Mouse (Mus musculus) forebrain, embryonic 16.5 days (tissue): ENCODE measurements around the gene Babam2. TPM values are rescaled to one million over a fixed set of nuclear protein-coding genes. Genes with fewer than 3 reads are reported as not detected.

Experiments used
- ATAC-seq: fragments of 200-750 bp; cut with Nextera tagmentation; 2 replicates; pipeline ENCODE4 v1.8.0; 2017; ENCODE audit warnings: mild to moderate bottlenecking, moderate library complexity
- H3K27ac ChIP-seq: fragments of 300-500 bp; sonication (generic); 2 replicates; pipeline ENCODE4 v1.5.1; 2014; ENCODE audit warnings: low read length, control low read depth
- H3K27me3 ChIP-seq: fragments of 300-500 bp; sonication (generic); replicated peaks from 2 replicates; pipeline ENCODE4 v1.6.1; 2014; ENCODE audit warnings: low read length; ENCODE audit not compliant: control insufficient read depth, insufficient read depth
- H3K36me3 ChIP-seq: fragments of 300-500 bp; sonication (generic); 2 replicates; pipeline ENCODE4 v1.6.1; 2014; ENCODE audit not compliant: control insufficient read depth, insufficient read depth
- H3K4me1 ChIP-seq: fragments of 300-500 bp; sonication (generic); replicated peaks from 2 replicates; pipeline ENCODE4 v1.6.1; 2014; ENCODE audit warnings: low read length; ENCODE audit not compliant: control insufficient read depth, insufficient read depth
- H3K4me2 ChIP-seq: fragments of 300-500 bp; sonication (generic); 2 replicates; pipeline ENCODE4 v1.6.1; 2014; ENCODE audit warnings: mild to moderate bottlenecking, low read length, control low read depth
- H3K4me3 ChIP-seq: fragments of 300-500 bp; sonication (generic); replicated peaks from 2 replicates; pipeline ENCODE4 v1.5.1; 2014; ENCODE audit warnings: mild to moderate bottlenecking, low read length, control low read depth
- H3K9ac ChIP-seq: fragments of 300-500 bp; sonication (generic); replicated peaks from 2 replicates; pipeline ENCODE4 v1.6.1; 2014; ENCODE audit warnings: low read depth, low read length, control low read depth
- H3K9me3 ChIP-seq: fragments of 300-500 bp; sonication (generic); 2 replicates; pipeline ENCODE4 v1.6.1; 2016; ENCODE audit warnings: low read length; ENCODE audit not compliant: control insufficient read depth
- WGBS: fragments of 180-500 bp; shearing (Covaris S2); extraction: QIAGEN DNeasy Blood & Tissue Kit; methylation state at CpG from one replicate; pipeline ENCODE4 v1.1.7; 2014; 5-methylcytosine and 5-hydroxymethylcytosine counted together
- polyA plus RNA-seq: library from polyadenylated mRNA; unstranded; fragments of >200 nt; fragmentation: Nextera tagmentation; extraction: Ambion mirVana; gene quantifications from 2 replicates; pipeline ENCODE4 v1.2.1, GENCODE M21; 2015

Gene Babam2
- polyA plus RNA-seq, 1 experiment from 2014 or later = 53.5 TPM

- H3K9me3 ChIP-seq = no peaks in the 10 kb centered on the region
- no peaks in the 10 kb centered on the region for H3K36me3 ChIP-seq
- no peak for ATAC-seq
- 0 out of 2 replicates have a peak, but pooled peaks cover 3% of the 10 kb centered on the region for H3K4me1 ChIP-seq
- no peak overlapping the region for H3K4me2 ChIP-seq
- H3K9ac ChIP-seq = no peak overlapping the region
- no peaks in the 10 kb centered on the region for H3K27me3 ChIP-seq
- no peak overlapping the region for H3K27ac ChIP-seq
- H3K4me3 ChIP-seq = no peak overlapping the region
Measured at GRCm38 (mm10) chr5:32033621-32034020, 336.1 kb downstream of the Babam2 start.

- H3K9me3 ChIP-seq = no peaks in the 10 kb centered on the region
- H3K4me3 ChIP-seq = no peak overlapping the region
- H3K4me1 ChIP-seq = 0 out of 2 replicates have a peak, but pooled peaks cover 3% of the 10 kb centered on the region
- H3K9ac ChIP-seq = no peak overlapping the region
- no peak for ATAC-seq
- H3K27me3 ChIP-seq = no peaks in the 10 kb centered on the region
- no peak overlapping the region for H3K4me2 ChIP-seq
- no peak overlapping the region for H3K27ac ChIP-seq
- WGBS = 91% methylated on average over 8 of the region's 8 CpGs
- no peaks in the 10 kb centered on the region for H3K36me3 ChIP-seq
Measured at GRCm38 (mm10) chr5:32034475-32035054, 337.1 kb downstream of the Babam2 start.

- no peaks in the 10 kb centered on the region for H3K9me3 ChIP-seq
- H3K4me2 ChIP-seq = no peak overlapping the region
- no peak overlapping the region for H3K27ac ChIP-seq
- 0 out of 2 replicates have a peak, but pooled peaks cover 3% of the 10 kb centered on the region for H3K4me1 ChIP-seq
- H3K9ac ChIP-seq = no peak overlapping the region
- no peak overlapping the region for H3K4me3 ChIP-seq
- H3K36me3 ChIP-seq = no peaks in the 10 kb centered on the region
- 75% methylated on average over 7 of the region's 7 CpGs for WGBS
- H3K27me3 ChIP-seq = no peaks in the 10 kb centered on the region
- ATAC-seq = no peak
Measured at GRCm38 (mm10) chr5:32035721-32036320, 338.3 kb downstream of the Babam2 start.

- H3K9me3 ChIP-seq = no peaks in the 10 kb centered on the region
- H3K4me2 ChIP-seq = no peak overlapping the region
- H3K4me3 ChIP-seq = no peak overlapping the region
- no peak overlapping the region for H3K9ac ChIP-seq
- H3K36me3 ChIP-seq = no peaks in the 10 kb centered on the region
- H3K27ac ChIP-seq = no peak overlapping the region
- WGBS = 65% methylated on average over 2 of the region's 2 CpGs
- 0 out of 2 replicates have a peak, but pooled peaks cover 3% of the 10 kb centered on the region for H3K4me1 ChIP-seq
- no peaks in the 10 kb centered on the region for H3K27me3 ChIP-seq
- no peak for ATAC-seq
Measured at GRCm38 (mm10) chr5:32036896-32037295, 339.4 kb downstream of the Babam2 start.

GRCm38 (mm10) chr5:32037546-32037945 is 340.1 kb downstream of the Babam2 start:
- no peaks in the 10 kb centered on the region for H3K36me3 ChIP-seq
- ATAC-seq = no peak
- H3K4me3 ChIP-seq = no peak overlapping the region
- no peak overlapping the region for H3K27ac ChIP-seq
- H3K4me1 ChIP-seq = 0 out of 2 replicates have a peak, but pooled peaks cover 3% of the 10 kb centered on the region
- H3K4me2 ChIP-seq = no peak overlapping the region
- 95% methylated on average over 4 of the region's 4 CpGs for WGBS
- H3K9me3 ChIP-seq = no peaks in the 10 kb centered on the region
- no peak overlapping the region for H3K9ac ChIP-seq
- H3K27me3 ChIP-seq = no peaks in the 10 kb centered on the region

DNA sequence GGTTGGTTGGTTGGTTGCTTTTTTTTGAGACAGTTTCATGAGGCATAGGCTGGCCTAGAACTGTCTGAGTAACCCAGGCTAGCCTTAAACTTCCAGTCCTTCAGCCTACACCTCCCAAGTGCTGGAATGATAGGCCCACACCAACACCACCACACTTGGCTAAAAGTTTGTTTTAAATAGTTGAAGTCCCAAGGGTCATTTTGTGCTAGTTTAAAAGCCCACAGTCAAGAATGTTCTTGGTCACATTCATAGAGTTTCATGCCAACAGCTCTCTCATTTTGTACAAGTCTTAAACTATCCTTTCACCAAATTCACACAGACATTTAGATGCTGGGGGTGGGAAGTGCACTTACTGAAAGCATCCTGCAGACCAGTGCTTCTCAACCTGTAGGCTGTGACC is 341.5 kb downstream of the Babam2 start:
- Histone ChIP-seq H3K9me3 (no peaks in the 10 kb centered on the region), H3K4me3 (no peak overlapping the region), H3K4me1 (0 out of 2 replicates have a peak, but pooled peaks cover 3% of the 10 kb centered on the region), H3K27ac (no peak overlapping the region), H3K27me3 (no peaks in the 10 kb centered on the region), H3K9ac (no peak overlapping the region), H3K36me3 (no peaks in the 10 kb centered on the region), H3K4me2 (no peak overlapping the region)
- ATAC-seq = no peak

GRCm38 (mm10) chr5:32039511-32039910 is 342.0 kb downstream of the Babam2 start:
- H3K4me1 ChIP-seq = 0 out of 2 replicates have a peak, but pooled peaks cover 3% of the 10 kb centered on the region
- H3K4me3 ChIP-seq = no peak overlapping the region
- H3K27me3 ChIP-seq = no peaks in the 10 kb centered on the region
- H3K27ac ChIP-seq = no peak overlapping the region
- ATAC-seq = no peak
- H3K9me3 ChIP-seq = no peaks in the 10 kb centered on the region
- no peaks in the 10 kb centered on the region for H3K36me3 ChIP-seq
- no peak overlapping the region for H3K9ac ChIP-seq
- whole genome bisulfite sequencing = 93% methylated on average over 3 of the region's 3 CpGs
- H3K4me2 ChIP-seq = no peak overlapping the region

DNA sequence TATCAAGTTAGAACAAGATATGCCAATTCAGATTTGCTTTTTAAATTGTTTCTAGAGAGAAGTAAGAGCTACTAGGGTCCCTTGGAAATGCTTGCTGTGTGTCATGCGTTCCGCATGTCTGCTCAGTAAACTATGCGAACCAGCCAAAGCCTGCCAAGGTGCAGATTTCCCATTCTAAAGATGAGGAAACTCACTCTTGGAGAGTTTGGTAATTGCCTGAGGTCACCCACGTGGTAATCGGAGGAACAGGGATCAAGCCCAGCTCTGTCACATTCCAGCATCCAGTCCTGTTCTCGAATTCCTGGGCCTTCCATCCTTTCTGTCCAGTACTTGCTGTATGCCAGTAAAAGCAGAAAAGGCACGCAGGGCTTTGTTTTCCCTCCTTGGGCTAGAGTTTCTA is 345.7 kb downstream of the Babam2 start:
- H3K27ac ChIP-seq = no peak overlapping the region
- 79% methylated on average over 7 of the region's 7 CpGs for WGBS
- no peak for ATAC-seq

DNA sequence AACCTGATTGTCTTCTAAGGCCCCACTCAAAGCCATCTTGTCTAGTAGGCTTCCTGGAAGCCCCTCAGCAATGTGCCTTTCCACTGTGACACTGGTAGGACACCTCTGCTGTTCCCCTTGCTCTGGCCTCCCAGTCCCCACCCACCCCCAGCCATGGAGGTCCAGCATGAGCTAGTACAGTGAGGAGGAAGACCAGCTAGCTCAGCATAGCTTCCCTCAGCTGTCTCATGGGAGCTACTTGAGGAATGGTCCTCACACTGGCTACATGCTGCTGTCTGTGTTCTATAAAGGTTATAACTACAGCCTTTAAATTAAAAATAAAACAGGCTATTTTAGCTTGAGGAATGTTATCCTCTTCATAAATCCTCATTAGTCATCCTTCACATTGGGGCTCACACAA is 346.5 kb downstream of the Babam2 start:
- Histone ChIP-seq H3K27me3 (no peaks in the 10 kb centered on the region), H3K4me3 (no peak overlapping the region), H3K9ac (no peak overlapping the region), H3K27ac (no peak overlapping the region), H3K36me3 (no peaks in the 10 kb centered on the region), H3K4me2 (no peak overlapping the region), H3K4me1 (no peaks in the 10 kb centered on the region), H3K9me3 (no peaks in the 10 kb centered on the region)
- ATAC-seq = no peak

More for the DNA sequence above, 345.7 kb downstream of the Babam2 start:
- no peak overlapping the region for H3K4me3 ChIP-seq
- H3K9ac ChIP-seq = no peak overlapping the region
- H3K9me3 ChIP-seq = no peaks in the 10 kb centered on the region
- H3K4me1 ChIP-seq = no peaks in the 10 kb centered on the region
- H3K27me3 ChIP-seq = no peaks in the 10 kb centered on the region
- no peaks in the 10 kb centered on the region for H3K36me3 ChIP-seq
- H3K4me2 ChIP-seq = no peak overlapping the region
